Mouse (Mus musculus) cerebellum, adult 9-11 months (tissue): Measurements from ENCODE around the gene Lpxn.

ENCODE experiments used
- DNase-seq: peaks from one replicate; pipeline ENCODE4 v3.0.0; 2022

Gene Lpxn

DNA sequence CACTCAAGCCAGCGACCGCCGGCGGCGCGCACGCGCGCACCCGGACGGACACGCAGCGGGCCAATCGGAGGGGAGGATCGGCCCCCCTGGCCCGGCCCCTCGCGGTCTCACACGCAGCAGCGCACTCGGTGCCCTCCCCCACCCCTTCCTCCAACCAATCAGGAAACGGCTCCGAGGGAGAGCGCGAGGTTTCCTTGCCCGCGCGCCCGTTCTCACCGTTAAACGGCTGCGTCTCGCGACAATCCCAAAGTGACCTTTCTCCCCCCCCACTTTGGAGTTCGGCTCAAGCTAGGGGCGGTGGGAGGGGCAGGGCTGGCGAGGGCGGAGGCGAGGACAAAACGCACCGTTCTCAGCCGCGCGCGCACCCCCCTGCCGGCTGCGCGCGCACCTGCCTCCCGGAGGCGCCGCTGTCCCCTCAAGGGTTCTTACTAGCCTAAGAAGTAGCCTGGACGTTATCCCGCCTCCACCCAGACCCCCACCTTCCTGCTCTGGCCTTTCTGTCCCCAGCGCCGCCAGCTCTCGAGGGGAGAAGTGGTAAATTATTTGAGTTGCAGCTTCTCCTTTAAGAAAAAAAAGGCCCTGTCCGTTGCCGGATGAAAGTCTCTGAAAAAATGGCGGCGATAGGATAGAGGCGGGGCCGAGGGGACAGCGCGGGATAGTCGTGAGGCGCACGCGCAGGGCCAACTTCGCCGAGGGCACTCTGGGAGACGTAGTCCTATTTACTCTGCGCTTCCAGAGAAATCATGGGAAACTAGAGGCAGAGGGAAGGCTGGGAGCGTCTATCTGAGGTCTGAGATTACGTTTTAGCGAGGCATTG is at the start of gene Lpxn, which contains the start of gene Zfp91:
Gene Lpxn (plus strand): TSS at position 683 of the 817 bp plus-strand sequence.
Gene Zfp91 (minus strand): TSS at position 616 of the 817 bp plus-strand sequence.
- peak; percentile 99 for DNase-seq

DNA sequence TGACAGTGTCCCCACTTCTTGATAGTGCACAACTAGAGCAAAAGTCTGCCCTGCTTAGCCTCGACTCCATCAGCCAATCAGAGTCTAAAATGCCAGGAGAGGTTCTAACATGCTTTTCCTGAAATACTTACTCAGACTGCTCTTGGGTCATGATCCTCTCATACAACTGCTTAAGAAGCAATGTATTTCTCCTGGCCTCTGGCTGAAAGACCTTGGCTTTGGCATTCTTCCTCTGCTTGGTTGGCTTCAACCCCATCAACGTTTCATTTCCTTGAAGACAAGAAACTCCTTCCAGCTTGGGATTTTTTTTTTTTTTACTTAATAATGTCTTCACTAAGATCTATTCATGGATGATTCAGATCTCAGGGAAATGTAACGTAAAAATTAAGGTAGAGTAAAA is 39.7 kb upstream of the Lpxn start:
- DNase-seq = no peak

DNA sequence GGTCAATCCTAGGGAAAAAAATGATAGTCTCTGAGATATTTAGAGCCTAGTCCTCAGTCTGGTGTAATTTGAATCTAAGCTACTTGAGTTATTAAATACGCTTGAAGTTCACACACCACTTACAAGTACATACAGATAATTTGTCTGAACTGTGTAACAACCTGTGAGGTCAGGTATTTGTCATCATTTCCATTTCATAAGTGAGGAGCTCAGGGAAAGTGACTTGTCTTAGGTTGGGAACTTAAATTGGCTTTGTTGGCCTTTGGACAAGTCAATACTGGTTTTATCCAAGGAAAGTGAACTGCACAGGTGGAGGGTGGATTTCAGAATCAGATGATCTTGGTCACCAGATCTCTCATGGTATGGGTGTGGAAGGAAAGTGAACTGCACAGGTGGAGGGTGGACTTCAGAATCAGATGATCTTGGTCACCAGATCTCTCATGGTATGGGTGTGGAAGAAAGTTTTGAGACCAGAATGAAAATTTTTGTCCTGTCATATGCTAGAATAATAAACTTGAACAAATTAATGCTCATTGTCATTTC is 37.0 kb upstream of the Lpxn start:
- no peak for DNase-seq

DNA sequence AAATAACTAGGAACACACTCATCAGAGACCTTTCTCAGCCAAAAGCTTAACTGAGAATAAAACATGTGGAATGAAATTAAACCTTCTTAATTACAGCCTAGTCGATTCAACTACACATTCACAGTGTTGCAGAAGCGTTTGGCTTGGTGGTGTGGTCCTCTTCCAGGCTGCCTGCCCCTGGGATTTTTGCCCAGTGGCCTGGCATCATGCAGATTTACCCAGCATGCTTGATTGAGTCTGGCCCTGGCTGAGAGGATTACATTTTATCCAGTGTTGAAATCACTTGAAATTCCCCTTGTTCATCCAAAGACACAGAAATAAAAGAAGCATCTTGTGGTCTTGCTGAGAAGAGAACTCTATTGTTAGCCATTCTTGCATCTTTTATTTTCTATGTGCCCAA is 36.3 kb upstream of the Lpxn start:
- DNase-seq = peak; percentile 77

DNA sequence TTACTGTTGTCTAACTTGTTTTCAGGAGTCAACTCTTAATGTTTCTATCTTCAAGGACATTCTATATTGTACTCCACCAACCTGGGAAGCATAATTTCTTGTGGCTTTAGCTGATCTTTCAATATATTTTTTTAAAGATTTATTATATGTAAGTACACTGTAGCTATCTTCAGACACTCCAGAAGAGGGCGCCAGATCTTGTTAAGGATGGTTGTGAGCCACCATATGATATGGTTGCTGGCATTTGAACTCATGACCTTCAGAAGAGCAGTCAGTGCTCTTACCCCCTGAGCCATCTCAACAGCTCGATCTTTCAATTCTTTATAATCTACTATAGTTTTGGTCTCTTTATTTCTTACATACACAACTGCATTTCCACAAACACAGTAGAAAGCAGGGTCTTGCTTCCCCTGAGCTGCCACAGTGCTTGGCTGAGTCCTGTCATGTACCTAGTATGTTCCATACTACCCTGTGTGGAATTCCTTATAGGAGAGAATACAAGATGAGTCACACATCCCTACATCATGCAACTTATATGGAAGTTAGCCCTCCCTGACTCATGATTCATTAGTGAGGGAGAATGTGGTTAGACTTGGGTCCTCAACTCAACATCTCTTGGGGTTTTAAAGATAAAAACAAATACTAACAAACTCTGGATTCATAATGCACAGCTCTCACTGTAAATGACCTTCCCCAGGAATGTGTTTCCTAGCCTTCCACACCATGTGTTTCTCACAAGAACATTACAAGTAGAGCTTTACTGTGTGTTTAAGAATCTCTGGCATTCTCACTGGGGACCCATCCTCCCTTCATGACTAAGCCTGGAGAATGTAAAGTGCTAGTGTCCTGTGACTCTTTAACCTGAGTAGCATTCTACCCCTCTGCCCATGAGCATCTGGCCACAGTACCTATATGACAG is 33.5 kb upstream of the Lpxn start:
- no peak for DNase-seq

DNA sequence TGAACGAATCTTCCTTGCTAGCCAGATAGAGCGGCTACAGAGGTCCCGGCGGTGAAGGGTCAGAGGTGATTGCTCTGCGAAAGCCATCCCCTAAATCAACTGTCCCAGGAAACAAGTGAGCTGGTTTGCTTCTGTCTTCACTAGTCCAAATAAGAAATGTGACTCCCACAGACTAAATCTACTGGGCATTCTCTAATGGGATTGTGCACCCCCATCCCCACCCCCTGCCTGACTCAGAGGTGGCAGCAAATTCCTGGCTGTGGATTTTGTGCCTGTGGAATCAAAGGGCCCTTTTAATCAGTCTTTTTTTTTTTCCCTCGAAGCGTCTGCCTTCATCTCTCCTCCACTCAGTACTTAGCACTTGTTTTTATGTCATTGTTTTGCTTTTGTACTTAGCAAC is 30.7 kb upstream of the Lpxn start, which contains the start of gene Cntf:
Gene Cntf (minus strand): TSS at position 325 of the 400 bp plus-strand sequence.
- DNase-seq = no peak

DNA sequence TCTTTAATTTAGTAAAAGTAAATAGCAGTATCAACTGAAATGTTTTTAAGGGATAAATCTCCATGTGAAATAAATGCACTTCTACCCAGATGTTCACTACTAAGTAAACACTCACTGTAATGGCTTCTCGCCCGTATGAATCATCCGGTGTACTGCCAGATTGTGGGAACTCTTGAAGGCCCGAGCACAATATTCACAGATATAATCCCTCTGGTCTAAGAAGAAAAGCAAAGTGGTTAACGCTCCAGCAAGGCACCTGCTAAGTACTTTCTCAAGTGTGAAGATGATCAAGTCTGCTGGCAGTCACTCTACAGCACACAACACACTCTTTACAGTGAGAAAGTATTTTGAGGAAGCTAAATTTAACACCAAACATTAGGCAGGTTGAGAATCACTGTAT is 25.1 kb upstream of the Lpxn start:
- no peak for DNase-seq

DNA sequence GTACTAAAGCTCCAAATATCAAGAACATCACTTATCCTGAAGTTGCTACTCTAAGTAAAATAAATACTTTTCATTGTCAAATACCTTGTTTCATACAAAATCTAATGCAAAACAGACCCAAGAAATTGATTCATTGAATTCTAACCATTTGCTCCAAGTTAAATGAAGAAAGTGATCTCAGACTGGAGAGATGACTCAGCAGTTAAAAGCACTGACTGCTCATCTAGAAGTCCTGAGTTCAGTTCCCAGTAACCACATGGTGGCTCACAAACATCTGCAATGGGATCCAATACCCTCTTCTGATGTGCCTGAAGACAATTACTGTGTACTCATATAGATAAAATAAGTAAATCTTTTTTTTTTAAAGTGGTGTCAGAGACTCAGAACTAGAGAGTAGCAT is 15.6 kb upstream of the Lpxn start:
- no peak for DNase-seq

DNA sequence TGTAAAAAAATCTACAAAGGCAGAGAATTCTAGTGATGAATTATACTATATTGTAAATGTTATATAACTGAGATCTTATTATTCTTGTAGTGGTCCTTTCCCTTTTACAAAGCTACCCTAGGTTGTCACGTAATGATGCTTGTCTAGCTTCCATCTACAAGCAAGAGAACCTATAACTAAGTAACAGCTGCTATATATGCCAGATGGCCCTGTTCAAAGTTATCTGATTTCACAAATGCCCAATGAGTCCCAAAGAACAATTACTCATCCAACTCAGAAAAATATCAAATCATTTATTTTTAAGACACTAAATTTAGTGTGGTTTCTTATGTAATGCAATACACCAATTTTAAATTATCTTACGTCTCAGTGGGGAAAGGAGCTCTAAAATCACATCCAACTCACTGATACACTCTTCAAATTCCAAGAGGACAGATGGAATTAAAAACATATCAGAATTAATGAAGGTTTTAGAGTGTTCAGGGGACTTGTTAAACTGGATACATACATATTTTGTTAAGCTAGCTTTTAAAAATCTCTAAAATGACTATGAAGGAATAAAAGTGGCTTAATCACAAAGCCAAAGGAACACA is 9.1 kb upstream of the Lpxn start:
- DNase-seq = no peak

DNA sequence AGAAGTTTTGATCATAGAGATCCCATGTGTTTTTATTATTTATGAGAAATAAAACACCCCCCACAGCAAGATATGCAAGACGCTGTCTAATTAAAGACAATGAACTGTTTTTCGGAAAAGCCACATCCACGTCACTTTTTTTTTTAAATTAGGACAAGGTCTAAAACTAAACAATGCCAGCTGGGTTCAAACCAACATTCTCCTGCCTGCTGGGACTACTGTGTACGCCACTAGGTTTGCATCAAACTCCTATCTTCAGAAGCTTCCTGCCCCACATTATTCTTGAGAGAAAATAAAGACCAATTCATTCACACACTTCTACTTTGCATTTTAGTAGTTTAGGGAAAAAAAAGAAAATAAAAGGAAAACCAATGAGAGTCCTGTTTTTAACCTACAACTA is 8.3 kb upstream of the Lpxn start:
- DNase-seq = no peak

DNA sequence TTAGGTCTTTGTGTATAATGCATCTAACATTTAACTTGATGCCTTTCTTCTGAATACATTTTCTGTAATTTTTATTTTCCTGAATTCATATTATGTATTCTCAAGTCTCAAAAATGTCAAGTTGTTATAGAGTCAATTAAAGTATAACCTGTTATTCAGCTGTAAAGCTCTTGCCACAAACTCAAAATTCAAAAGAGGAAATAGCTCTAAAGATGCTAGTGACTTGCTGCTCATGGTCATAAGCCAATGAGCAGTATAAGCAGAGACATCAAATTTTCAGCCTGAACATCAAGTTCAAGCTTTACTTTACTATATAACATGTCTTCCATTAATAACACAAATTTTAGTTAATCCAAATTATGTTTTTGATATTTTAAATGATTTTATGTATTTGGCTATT is 3.6 kb upstream of the Lpxn start:
- DNase-seq = no peak

DNA sequence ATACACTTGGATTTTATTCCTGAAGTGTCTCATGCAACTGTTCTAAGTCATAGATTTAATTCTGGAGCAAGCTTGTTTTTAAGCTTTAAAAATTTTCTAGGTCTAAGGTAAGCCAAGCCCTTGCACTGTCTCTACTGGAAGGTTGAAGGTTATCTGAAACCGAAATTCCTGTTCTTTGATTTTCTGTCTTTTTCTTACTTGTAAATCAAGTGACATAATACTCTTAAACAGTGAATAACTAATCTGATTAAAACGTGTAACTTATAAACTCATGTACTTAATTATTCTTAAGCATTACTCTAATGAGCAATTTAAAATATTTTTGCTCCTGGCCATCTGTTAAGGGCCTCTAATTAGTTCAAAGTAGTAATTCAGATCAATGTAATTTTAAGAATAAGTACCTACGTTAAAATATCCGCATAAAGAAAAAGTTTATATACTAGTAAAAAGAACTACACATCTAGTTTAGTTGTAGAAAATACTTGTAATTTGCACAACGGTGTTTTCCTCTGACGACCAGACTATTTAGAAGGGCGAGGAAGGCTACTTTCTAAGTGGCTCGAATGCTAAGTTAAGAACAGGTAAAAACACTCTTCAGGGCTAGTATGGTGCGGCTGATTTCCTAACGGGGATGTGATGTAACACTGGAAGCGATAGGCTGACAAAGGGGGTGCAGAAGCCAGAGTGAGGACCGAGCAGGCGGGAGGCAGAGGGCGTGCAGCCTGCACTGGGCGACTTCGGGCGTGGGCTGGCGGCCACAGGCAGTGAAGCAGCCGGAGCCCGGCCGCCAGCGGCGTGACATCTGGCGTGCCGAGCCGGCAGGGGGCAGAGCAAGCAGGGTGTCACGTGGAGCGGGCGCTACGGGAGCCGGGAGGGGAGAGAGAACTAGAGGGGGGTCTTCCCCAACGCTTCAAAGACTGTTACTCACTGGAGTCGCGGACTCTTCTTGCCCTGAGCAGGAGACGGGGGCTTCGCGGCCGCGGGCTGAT is 1.6 kb upstream of the Lpxn start:
- DNase-seq = peak; percentile 88

DNA sequence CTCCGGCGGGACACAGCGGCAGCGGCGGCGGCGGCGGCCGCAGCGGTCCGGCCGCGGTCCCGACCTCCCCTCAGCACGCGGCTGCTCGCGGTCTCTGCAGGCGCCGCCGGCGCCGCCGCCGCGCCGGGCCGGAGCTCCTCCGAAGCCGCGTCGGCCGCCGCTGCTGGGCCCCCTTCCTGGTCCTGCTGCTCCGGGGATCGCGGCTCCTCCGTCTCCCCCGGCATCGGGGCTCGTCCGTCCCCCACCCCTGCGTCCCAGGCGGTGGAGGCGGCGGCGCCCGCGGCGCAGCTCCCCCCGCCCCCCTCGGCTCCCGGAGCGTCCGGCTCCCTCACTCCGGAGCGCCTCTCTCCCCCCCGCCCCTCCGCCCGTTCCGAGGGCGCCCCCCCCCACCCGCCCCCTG is 883 bp upstream of the Lpxn start:
- no peak for DNase-seq

DNA sequence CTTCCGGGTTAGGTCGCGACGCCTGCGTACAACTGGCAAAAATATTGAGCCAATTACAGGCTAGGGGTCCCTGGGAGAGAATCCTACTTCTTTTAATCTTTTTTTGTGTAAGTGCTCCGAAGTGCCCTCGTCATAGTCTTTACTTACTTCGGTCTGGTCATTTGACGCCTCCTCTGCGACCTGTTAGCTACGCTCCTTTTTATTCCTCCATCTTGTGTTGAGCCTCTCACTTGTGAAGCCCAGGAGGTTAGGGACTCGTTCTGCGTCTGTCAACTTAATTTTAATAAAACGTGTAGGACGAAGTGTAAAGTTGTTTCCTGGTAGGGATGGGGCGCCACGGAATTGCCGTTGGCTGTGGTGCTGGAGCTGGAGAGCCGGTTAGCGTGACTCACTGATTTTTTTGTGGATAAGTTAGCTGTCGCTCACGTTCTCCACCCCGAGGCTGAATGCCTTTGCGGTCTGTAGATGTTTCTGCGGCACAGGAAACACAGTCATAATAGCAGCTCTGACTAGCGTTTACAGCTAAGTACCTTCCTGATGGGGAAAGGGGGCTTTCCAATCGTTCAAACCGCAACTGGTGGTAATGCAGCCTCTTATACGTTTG is 437 bp downstream of the Lpxn start:
- no peak for DNase-seq

DNA sequence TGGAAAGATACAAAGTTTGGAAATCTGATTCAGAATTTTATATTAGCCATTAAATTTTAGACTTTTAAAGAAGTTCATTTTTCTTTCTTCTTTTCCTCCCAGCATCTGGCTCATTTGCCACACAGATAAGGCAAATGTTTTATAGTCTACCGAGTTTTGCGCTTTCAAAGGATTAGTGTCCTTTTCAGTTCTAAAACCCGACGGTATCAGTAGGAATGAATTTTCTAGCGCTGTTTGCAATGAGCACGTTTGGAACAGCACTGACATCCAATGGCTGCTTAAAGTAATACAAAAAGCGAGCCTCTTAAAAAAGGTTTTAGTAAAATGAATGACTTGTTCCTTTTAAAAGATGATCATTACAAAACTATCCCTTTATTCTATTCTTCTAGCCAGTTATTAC is 1.1 kb downstream of the Lpxn start:
- DNase-seq = peak; percentile 28

DNA sequence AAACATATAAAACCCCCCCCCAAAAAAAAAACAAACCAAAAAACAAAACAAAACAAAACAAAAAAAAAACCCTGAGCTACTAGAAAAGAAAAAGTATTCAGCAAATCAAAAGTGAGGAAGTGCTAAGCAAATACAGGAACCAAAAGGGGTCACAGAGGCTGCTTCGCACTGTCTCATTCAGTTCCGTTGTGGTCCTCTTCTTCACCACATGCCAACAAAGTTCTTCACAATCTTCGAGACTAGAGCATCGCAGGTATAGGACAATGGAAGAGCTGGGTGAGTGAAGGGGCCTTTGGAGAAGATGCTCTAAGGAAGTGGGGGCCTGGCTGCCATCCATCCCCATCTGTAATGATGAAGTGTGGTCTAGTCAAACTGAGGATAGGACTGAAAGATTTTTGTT is 2.4 kb downstream of the Lpxn start:
- DNase-seq = peak; percentile 31

DNA sequence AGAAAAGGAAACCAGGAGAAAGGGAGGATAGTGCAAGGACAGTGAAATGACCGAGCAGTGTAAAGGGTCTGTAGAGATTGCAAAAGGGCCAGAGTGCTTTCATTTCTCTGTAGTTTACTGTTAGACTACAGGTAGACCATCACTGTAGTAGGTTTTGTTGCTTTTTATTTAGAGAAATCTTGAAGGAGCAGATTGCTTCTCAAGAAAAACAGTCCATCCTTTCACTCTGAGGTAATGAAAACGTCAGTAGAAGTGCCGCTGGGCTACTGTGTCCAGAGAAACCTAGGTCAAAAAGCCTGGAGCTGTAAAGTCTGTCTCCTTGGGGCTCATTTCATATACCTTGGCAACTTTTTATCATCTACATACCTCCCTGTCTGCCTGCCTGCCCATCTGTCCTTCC is 3.1 kb downstream of the Lpxn start:
- DNase-seq = no peak

DNA sequence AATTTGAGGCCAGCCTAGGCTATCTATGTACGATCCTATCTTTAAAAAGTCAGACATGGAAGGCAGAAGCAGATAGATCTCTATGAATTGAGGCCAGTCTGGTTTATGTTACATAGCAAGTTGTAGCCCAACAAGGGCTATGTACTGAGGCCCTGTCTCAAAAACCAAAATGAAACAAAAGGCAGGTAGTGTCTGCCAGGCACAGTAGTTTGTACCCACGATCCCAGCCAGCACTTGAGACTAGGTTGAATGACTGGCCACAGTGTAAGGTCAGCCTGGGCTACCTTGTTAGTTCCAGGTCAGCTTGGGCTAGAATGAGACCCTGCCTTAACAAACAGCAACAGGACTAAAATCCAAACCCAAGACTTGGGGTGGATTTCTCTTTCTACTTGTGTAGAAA is 4.6 kb downstream of the Lpxn start:
- no peak for DNase-seq

DNA sequence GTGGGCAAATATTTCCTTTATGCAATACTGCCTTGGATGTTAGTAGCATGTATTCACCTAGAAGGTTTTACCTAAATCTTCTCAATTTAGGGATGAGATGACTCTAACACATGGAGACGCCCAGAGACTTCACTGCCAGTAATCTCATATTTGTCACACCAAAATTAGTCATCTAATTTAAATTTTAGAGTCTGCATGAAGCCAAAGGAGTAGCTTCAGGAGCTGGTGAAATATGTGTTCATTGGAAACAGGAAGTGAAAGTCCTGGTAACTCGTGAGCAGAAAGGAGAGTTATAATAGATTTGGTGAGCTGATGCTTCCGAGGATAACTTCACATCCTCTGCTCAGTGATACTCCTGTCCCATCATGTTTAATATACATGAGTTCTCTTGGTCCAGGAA is 5.1 kb downstream of the Lpxn start:
- DNase-seq = no peak

DNA sequence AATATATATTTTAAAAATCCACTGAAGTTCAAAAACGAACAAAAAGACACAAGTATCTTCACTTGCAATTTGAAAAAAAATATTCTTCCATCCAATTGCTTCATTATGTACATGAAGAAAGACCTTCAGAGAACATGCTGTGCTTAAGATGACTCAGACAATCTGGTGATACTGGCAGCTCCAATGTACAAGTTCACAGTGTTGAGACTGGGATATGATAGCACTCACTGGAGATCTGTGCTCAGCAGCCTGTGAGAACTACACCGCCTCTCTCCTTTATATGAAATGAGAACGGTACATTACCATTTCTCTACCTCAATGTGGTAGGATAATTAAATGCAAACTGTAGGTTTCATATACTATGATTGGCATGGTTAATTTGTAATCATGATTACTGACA is 6.8 kb downstream of the Lpxn start:
- DNase-seq = no peak

DNA sequence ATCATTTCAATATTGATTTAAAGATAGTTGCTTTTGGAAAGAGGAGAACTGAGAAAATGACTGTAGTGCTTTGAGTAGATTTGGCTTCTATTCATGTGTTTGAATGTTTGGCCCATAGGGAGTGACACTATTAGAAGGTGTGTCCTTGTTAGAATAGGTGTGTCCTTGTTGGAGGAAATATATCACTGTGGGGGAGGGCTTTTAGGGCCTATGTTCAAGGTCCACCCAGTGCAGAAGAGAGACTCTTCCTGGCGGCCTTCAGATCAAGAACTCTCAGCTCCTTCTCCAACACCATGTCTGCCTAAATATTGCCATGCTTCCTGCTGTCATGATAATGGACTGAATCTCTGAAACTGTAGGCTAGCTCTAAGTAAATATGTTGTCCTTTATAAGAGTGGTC is 8.2 kb downstream of the Lpxn start:
- DNase-seq = no peak

DNA sequence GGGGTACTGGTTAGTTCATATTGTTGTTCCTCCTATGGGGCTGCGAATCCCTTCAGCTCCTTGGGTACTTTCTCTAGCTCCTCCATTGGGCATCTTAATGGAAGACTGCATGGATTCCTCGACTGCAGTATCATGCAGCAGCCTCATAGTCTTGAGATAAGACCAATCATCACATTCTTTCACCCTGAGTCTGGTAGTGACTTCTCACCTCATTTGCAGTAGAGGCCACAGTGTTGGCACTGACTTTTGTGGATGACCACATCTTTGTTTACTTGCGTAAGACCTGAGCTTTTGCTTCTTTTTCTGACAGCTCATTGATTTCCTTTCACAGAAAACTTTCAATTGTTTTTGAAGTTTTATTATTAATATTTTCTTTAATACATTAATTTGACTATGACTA is 9.7 kb downstream of the Lpxn start:
- no peak for DNase-seq
